Mouse (Mus musculus): ENCODE data around the gene Mcm10.

Gene Mcm10

DNA sequence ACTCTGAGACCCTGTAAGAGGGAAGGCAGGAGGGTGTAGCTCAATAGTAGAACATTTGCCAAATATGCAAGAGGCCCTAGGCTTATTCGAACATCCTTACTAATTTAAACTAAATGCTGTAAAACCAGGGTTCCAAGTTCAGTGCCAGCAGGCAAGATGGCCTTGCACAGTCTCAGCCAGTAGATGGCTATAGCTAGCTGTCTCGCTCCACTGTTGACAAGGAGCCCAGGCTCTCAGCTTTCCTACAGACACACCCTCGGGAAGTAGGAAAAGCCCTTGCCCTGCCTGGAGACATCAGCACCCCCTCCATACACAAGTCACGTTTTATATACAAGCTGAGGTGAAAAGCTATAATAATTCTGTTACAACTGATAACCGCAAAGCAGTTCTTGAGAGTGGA is 20.1 kb upstream of the Mcm10 start:
- no peak for DNase-seq (ENCODE audit: low spot score)

GRCm38 (mm10) chr2:5031215-5031614 is 18.6 kb upstream of the Mcm10 start:
- DNase-seq (ENCODE audit: low spot score) = no peak

DNA sequence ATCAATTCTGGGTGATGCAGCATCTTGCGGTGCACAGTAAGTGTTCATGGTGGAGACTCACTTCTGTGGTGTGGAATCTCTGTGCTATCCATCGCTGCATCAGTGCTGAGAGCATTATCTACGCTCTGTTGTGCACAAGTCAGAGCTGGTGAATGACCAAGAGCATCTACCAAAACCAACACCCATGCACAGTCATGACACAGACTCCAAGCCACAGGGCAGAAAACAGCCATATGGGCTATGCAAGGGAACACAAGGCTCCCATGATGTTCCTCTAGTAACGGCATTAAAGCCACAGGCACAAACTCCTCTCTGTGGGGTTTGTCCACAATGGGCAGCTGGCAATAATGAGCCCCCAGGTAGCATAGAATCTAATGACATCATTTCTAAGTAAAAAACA is 17.2 kb upstream of the Mcm10 start:
- no peak for DNase-seq (ENCODE audit: low spot score)

GRCm38 (mm10) chr2:5028047-5028446 is 15.5 kb upstream of the Mcm10 start:
- no peak for DNase-seq (ENCODE audit: low spot score)

DNA sequence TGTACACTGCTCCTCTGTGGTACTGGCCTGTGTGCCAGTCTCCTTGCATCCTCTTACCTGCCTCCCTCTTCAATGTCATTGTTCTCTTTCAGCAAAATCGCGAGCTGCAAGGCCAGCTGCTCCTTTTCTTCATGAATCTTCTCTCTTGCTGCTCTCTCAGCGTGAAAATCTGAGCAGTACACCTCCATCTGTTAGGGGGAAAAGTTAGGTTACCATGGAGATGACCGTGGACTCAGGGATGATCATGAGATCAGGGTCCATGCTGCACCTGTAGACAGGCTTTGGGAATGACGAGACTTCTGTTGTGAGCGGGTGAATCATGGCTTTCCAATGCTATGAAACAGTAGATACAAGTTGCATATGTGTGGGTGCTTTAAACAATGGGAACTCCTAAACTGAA is 14.5 kb upstream of the Mcm10 start:
- no peak for DNase-seq (ENCODE audit: low spot score)

DNA sequence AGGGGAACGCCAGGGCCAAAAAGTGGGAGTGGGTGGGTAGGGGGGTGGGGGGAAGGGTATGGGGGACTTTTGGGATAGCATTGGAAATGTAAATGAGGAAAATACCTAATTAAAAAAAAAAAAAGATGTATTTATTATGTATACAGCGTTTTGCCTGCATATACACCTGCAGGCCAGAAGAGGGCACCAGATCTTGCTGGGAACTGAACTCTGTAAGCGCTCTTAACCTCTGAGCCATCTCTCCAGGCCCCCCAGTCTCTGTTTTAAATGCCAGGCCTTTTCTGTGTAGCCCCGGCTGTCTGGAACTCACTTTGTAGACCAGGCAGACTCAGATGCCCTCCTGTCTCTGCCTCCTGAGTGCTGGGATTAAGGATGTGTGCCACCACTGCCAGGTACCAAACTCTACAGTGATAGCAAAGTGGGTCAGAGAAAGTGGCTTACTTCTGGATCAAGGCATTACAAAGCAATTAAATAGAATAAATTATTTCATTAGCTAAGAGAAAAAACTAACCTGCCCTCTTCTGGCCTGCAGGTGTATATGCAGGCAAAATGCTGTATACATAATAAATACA is 12.7 kb upstream of the Mcm10 start:
- no peak for DNase-seq (ENCODE audit: low spot score)

GRCm38 (mm10) chr2:5023699-5024399 is 11.3 kb upstream of the Mcm10 start:
- DNase-seq (ENCODE audit: low spot score) = no peak

- DNase-seq (ENCODE audit: low spot score) = no peak
These were observed 10.7 kb upstream of the Mcm10 start for GRCm38 (mm10) chr2:5023275-5023674.

GRCm38 (mm10) chr2:5019708-5020107 is 7.1 kb upstream of the Mcm10 start:
- DNase-seq (ENCODE audit: low spot score) = no peak

DNA sequence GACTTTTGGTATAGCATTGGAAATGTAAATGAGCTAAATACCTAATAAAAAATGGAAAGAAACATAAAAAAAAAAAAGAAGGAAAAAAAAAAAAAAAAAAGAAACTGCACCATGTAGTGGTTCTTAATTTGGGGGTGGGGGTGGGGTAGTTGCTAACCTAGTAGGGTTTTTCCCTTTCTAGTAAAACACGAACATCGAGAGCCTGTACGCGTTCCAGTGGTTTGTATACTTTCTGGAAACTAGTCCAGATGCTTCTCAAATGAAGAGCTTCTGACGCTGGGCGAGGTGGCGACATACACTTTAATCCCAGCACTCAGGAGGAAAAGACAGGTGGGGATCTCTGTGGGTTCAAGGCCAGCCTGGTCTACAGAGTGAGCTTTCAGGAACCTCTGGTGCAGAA is 4.3 kb upstream of the Mcm10 start:
- no peak for DNase-seq (ENCODE audit: low spot score)

GRCm38 (mm10) chr2:5015527-5015926 is 2.9 kb upstream of the Mcm10 start:
- DNase-seq (ENCODE audit: low spot score) = no peak

GRCm38 (mm10) chr2:5014616-5015015 is 2.0 kb upstream of the Mcm10 start:
- no peak for DNase-seq (ENCODE audit: low spot score)

DNA sequence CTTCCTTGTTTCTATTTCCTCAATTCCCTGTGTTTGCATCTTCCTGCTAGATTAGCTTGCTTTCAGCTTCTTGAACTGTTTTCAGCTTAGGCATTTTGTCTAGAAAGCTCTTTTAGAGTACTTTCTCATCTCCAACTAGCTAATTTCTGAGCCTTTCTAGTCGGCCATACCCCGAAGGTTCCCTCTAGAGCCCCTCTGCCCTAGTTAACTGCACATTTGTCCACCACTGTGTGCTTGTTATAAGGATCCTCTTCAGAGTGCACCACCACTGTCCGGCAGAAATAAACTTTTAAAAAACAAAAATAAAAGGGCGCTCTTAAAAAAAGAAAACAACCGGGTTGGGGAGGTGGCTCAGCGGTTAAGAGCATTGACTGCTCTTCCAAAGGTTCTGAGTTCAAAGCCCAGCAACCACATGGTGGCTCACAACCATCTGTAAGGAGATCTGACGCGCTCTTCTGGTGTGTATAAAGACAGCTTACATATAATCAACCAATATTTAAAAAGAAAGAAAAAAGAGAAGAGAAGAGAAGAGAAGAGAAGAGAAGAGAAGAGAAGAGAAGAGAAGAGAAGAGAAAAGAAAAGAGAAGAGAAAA is 597 bp downstream of the Mcm10 start:
- DNase-seq (ENCODE audit: low spot score) = no peak

GRCm38 (mm10) chr2:5007107-5007506 is 5.5 kb downstream of the Mcm10 start:
- no peak for DNase-seq (ENCODE audit: low spot score)

DNA sequence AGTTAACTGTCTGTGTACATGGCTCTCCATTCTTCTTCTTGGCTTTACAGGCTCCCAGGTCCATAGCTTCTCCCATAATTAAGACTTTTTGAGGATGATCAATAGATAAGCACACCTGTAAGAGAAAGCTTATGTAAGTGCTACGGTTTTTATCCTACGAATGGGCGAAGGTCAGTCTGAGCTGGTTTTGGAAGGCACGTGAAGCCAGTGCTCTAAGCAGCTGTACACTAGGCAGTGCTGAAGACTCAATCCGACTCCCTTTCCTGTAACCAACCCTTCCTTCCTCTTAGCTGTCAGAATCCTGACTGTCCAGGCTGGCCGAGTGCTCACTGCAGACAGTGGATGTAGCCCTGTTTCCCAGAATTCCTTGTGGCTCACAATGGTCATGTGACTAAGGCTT is 11.3 kb downstream of the Mcm10 start:
- no peak for DNase-seq (ENCODE audit: low spot score)

GRCm38 (mm10) chr2:4998905-4999304 is 13.7 kb downstream of the Mcm10 start:
- DNase-seq (ENCODE audit: low spot score) = no peak

DNA sequence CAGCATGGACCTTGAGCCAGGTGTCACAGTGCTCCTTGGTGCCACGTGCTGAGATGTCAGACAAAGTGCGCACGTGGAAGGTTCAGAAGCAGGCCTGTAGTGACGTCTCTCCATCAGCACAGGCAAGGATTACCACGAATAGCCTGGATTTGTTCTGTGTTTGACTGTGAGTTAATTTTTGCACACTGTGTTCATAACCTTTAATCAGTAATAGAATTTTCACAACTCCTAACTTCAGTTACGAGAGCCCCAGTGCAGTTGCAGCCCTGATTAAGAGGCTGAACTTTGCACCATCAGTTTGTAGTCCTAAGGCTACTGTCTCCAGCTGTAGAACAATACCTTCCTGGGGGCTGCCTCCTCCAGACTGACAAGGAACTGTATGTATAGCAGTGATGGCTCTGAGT is 16.2 kb downstream of the Mcm10 start:
- no peak for DNase-seq (ENCODE audit: low spot score)

- DNase-seq (ENCODE audit: low spot score) = no peak
These were observed 16.9 kb downstream of the Mcm10 start for GRCm38 (mm10) chr2:4995646-4996045.

DNA sequence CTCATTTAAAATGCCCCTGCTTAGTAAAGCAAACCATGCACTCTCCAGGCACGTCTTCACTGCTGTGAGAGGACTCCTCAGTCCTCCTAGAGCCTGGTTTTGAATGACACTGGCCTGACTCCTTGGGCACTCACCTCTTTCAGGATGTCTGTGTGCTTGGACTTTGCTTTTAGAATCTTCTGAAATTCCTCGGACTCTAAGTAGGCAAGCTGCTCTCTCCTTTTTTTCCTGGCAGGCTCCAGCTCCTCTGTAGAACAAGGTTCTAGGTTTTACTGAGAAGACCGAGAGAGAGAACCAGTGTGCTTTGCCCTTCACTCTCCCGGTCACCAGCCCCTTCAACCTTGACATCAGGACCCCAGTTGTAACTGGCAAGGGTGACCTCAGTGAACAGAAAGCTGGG is 18.2 kb downstream of the Mcm10 start:
- no peak for DNase-seq (ENCODE audit: low spot score)

DNA sequence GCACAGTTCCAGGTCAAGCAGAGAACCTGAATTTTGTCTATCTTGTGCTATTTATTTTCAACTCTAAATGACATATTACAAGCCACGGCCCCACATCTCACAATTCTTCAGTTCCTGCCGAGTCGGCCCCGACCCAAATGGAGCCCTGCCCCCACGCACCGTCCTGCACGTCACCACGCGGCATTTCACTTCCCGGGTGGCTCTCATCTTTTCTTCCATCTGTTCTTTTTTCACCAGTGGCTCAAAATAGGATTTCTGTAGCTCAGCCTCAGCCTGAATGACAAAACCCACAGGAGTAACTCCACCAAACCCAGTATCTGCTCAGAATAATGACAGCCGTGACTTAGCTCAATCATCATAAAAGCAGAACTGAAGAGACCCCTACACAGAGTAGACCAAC is 19.0 kb downstream of the Mcm10 start:
- DNase-seq (ENCODE audit: low spot score) = no peak

GRCm38 (mm10) chr2:4988826-4989424 is 23.7 kb downstream of the Mcm10 start:
- DNase-seq (ENCODE audit: low spot score) = no peak

GRCm38 (mm10) chr2:4987388-4988180 is 25.0 kb downstream of the Mcm10 start:
- no peak for DNase-seq (ENCODE audit: low spot score)

GRCm38 (mm10) chr2:4986798-4987197 is 25.8 kb downstream of the Mcm10 start:
- DNase-seq (ENCODE audit: low spot score) = no peak
